Mouse (Mus musculus) forebrain, embryonic 11.5 days (tissue): ENCODE results near the gene Pcgf2. TPM values are rescaled to one million over a fixed set of nuclear protein-coding genes. Genes with fewer than 3 reads are reported as not detected.

Experiments used
- ATAC-seq: fragments of 200-750 bp; cut with Nextera tagmentation; replicated peaks from 2 replicates; pipeline ENCODE4 v1.8.0; 2017; ENCODE audit warnings: moderate TSS enrichment; ENCODE audit not compliant: low FRiP score
- DNase-seq: peaks from one replicate; pipeline ENCODE4 v3.0.0-alpha.2; 2017; ENCODE audit warnings: low spot score
- H3K27ac ChIP-seq: fragments of 300-500 bp; sonication (generic); 2 replicates; pipeline ENCODE4 v1.5.1; 2014; ENCODE audit warnings: low read depth, low read length
- H3K27me3 ChIP-seq: fragments of 300-500 bp; sonication (generic); 2 replicates; pipeline ENCODE4 v1.6.1; 2014; ENCODE audit warnings: mild to moderate bottlenecking, low read length, mixed read lengths; ENCODE audit not compliant: control insufficient read depth, insufficient read depth
- H3K36me3 ChIP-seq: fragments of 300-500 bp; sonication (generic); 2 replicates; pipeline ENCODE4 v1.6.1; 2014; ENCODE audit warnings: mild to moderate bottlenecking, low read length, moderate library complexity, mixed read lengths; ENCODE audit not compliant: control insufficient read depth, insufficient read depth
- H3K4me1 ChIP-seq: fragments of 300-500 bp; sonication (generic); replicated peaks from 2 replicates; pipeline ENCODE4 v1.6.1; 2014; ENCODE audit warnings: low read length, mixed read lengths; ENCODE audit not compliant: control insufficient read depth, insufficient read depth
- H3K4me2 ChIP-seq: fragments of 300-500 bp; sonication (generic); 2 replicates; pipeline ENCODE4 v1.6.1; 2014; ENCODE audit warnings: low read depth, mild to moderate bottlenecking, low read length, moderate library complexity, mixed read lengths; ENCODE audit not compliant: severe bottlenecking
- H3K4me3 ChIP-seq: fragments of 300-500 bp; sonication (generic); 2 replicates; pipeline ENCODE4 v1.5.1; 2014; ENCODE audit warnings: low read depth, low read length
- H3K9ac ChIP-seq: fragments of 300-500 bp; sonication (generic); 2 replicates; pipeline ENCODE4 v1.6.1; 2014; ENCODE audit warnings: low read length
- H3K9me3 ChIP-seq: fragments of 300-500 bp; sonication (generic); 2 replicates; pipeline ENCODE4 v1.6.1; 2016; ENCODE audit warnings: low read length, mixed read lengths; ENCODE audit not compliant: control insufficient read depth
- WGBS: fragments of 180-500 bp; shearing (Covaris S2); extraction: QIAGEN DNeasy Blood & Tissue Kit; methylation state at CpG from one replicate; pipeline ENCODE4 v1.1.7; 2014; 5-methylcytosine and 5-hydroxymethylcytosine counted together
- polyA plus RNA-seq: library from polyadenylated mRNA; unstranded; fragments of >200 nt; fragmentation: Nextera tagmentation; extraction: Ambion mirVana; gene quantifications from 2 replicates; pipeline ENCODE4 v1.2.1, GENCODE M21; 2014

The Pcgf2 gene
- polyA plus RNA-seq, 1 experiment from 2014 or later = 25.9 TPM

- Histone ChIP-seq H3K9me3 (no peaks in the 10 kb centered on the region), H3K4me1 (peaks cover 3% of the 10 kb centered on the region; the same call in 1 of the 2 replicates), H3K36me3 (peaks cover 18% of the 10 kb centered on the region), H3K27me3 (no peaks in the 10 kb centered on the region), H3K9ac (no peak overlapping the region), H3K4me3 (no peak overlapping the region), H3K4me2 (no peak overlapping the region), H3K27ac (no peak overlapping the region)
- WGBS = 43% methylated on average over 2 of the region's 2 CpGs
- no peak for ATAC-seq
- DNase-seq = no peak
Observed at GRCm38 (mm10) chr11:97671177-97671527, 29.1 kb downstream of the Pcgf2 start.

- ATAC-seq (no peak), DNase-seq (no peak)
- Histone ChIP-seq H3K27ac (no peak overlapping the region), H3K36me3 (peaks cover 22% of the 10 kb centered on the region), H3K4me2 (no peak overlapping the region), H3K9ac (no peak overlapping the region), H3K4me3 (no peak overlapping the region), H3K9me3 (no peaks in the 10 kb centered on the region), H3K4me1 (peaks cover 3% of the 10 kb centered on the region; the same call in 1 of the 2 replicates), H3K27me3 (no peaks in the 10 kb centered on the region)
- 60% methylated on average over 13 of the region's 13 CpGs for WGBS
Observed at GRCm38 (mm10) chr11:97670234-97671176, 29.8 kb downstream of the Pcgf2 start.

GRCm38 (mm10) chr11:97669829-97670228, 30.5 kb downstream of the Pcgf2 start:
- ATAC-seq (no peak), DNase-seq (no peak)
- 42% methylated on average over 6 of the region's 6 CpGs for WGBS
- Histone ChIP-seq H3K27me3 (no peaks in the 10 kb centered on the region), H3K36me3 (peaks cover 18% of the 10 kb centered on the region), H3K9me3 (no peaks in the 10 kb centered on the region), H3K4me2 (no peak overlapping the region), H3K4me1 (peaks cover 6% of the 10 kb centered on the region), H3K4me3 (no peak overlapping the region), H3K9ac (no peak overlapping the region), H3K27ac (no peak overlapping the region)

GRCm38 (mm10) chr11:97669268-97669667, 31.0 kb downstream of the Pcgf2 start:
- no peak for DNase-seq
- H3K4me1 ChIP-seq = peaks cover 12% of the 10 kb centered on the region
- H3K27ac ChIP-seq = 0 out of 2 replicates have a peak overlapping the region, but pooled peaks have one; percentile 37
- H3K36me3 ChIP-seq = peaks cover 18% of the 10 kb centered on the region
- no peak overlapping the region for H3K4me3 ChIP-seq
- no peak for ATAC-seq
- no peaks in the 10 kb centered on the region for H3K27me3 ChIP-seq
- 53% methylated on average over 15 of the region's 15 CpGs for WGBS
- H3K4me2 ChIP-seq = no peak overlapping the region
- no peaks in the 10 kb centered on the region for H3K9me3 ChIP-seq
- no peak overlapping the region for H3K9ac ChIP-seq

GRCm38 (mm10) chr11:97668160-97668559, 32.1 kb downstream of the Pcgf2 start:
- Histone ChIP-seq H3K27ac (no peak overlapping the region), H3K9me3 (no peaks in the 10 kb centered on the region), H3K4me2 (no peak overlapping the region), H3K9ac (no peak overlapping the region), H3K27me3 (no peaks in the 10 kb centered on the region), H3K36me3 (peaks cover 14% of the 10 kb centered on the region), H3K4me1 (peaks cover 13% of the 10 kb centered on the region), H3K4me3 (no peak overlapping the region)
- no peak for ATAC-seq
- no peak for DNase-seq
- 95% methylated on average over 7 of the region's 7 CpGs for WGBS

GRCm38 (mm10) chr11:97666794-97667193, 33.5 kb downstream of the Pcgf2 start:
- Histone ChIP-seq H3K9me3 (no peaks in the 10 kb centered on the region), H3K4me2 (no peak overlapping the region), H3K4me3 (no peak overlapping the region), H3K27me3 (peaks cover 6% of the 10 kb centered on the region), H3K27ac (no peak overlapping the region), H3K4me1 (peaks cover 14% of the 10 kb centered on the region), H3K9ac (no peak overlapping the region), H3K36me3 (peaks cover 14% of the 10 kb centered on the region)
- WGBS = 95% methylated on average over 15 of the region's 15 CpGs
- ATAC-seq (no peak), DNase-seq (peak; percentile 53)

GRCm38 (mm10) chr11:97666221-97666620, 34.1 kb downstream of the Pcgf2 start:
- DNase-seq (peak; percentile 44), ATAC-seq (no peak)
- Histone ChIP-seq H3K36me3 (peaks cover 14% of the 10 kb centered on the region), H3K9ac (no peak overlapping the region), H3K4me3 (no peak overlapping the region), H3K4me1 (peaks cover 18% of the 10 kb centered on the region), H3K4me2 (no peak overlapping the region), H3K9me3 (no peaks in the 10 kb centered on the region), H3K27me3 (peaks cover 9% of the 10 kb centered on the region), H3K27ac (no peak overlapping the region)
- 94% methylated on average over 7 of the region's 7 CpGs for WGBS

- Histone ChIP-seq H3K27ac (no peak overlapping the region), H3K4me2 (no peak overlapping the region), H3K4me3 (no peak overlapping the region), H3K27me3 (peaks cover 14% of the 10 kb centered on the region), H3K9me3 (no peaks in the 10 kb centered on the region), H3K36me3 (peaks cover 14% of the 10 kb centered on the region), H3K4me1 (peaks cover 18% of the 10 kb centered on the region), H3K9ac (no peak overlapping the region)
- ATAC-seq = no peak
- 88% methylated on average over 13 of the region's 13 CpGs for WGBS
- DNase-seq = peak; percentile 39
Observed at GRCm38 (mm10) chr11:97665431-97665830, 34.9 kb downstream of the Pcgf2 start.
